Mouse (Mus musculus): Measurements from ENCODE around the gene Nelfcd.

- TF ChIP-seq POLR2A (IDR thresholded peaks at IDR 0.05; ENCODE audit: borderline replicate concordance, insufficient read depth, low read length) (no peak), CTCF (IDR thresholded peaks at IDR 0.05; ENCODE audit: borderline replicate concordance, insufficient read depth, low read depth, low read length) (no peak)
Observed at GRCm38 (mm10) chr2:174444359-174444758, 28.8 kb downstream of the Nelfcd start.
